Mouse (Mus musculus) kidney, postnatal 36 days (tissue): ENCODE data around the gene Rgs5.

Experiments
- DNase-seq, 2 experiments: peaks; one replicate each; pipeline ENCODE4 v3.0.0; 2021 to 2022; ENCODE audit warnings: mixed read lengths in 2 of 2

Gene Rgs5

GRCm38 (mm10) chr1:169655256-169655655, at the start of gene Rgs5:
Gene Rgs5 (plus strand): TSS chr1:169655501.
- peak; percentile 47 to 50 for DNase-seq

- no peak for DNase-seq
Observed at GRCm38 (mm10) chr1:169606164-169606563, 49.1 kb upstream of the Rgs5 start.

- no peak for DNase-seq
Observed at GRCm38 (mm10) chr1:169629738-169630137, 25.6 kb upstream of the Rgs5 start.

GRCm38 (mm10) chr1:169637251-169637750, 18.0 kb upstream of the Rgs5 start:
- peak in 1 of 2 experiments; percentile 18 for DNase-seq

GRCm38 (mm10) chr1:169644884-169645653, 10.2 kb upstream of the Rgs5 start:
- DNase-seq, result no peak

GRCm38 (mm10) chr1:169659479-169659878, 4.2 kb downstream of the Rgs5 start:
- DNase-seq, result peak; percentile 8 to 15

GRCm38 (mm10) chr1:169667328-169667727, 12.0 kb downstream of the Rgs5 start:
- DNase-seq, result no peak

GRCm38 (mm10) chr1:169670705-169671104, 15.4 kb downstream of the Rgs5 start:
- peak in 1 of 2 experiments; percentile 42 for DNase-seq

- no peak for DNase-seq
Observed at GRCm38 (mm10) chr1:169671801-169672200, 16.5 kb downstream of the Rgs5 start.

- DNase-seq, result no peak
Observed at GRCm38 (mm10) chr1:169672272-169672671, 17.0 kb downstream of the Rgs5 start.

- DNase-seq, result peak in 1 of 2 experiments; percentile 42
Observed at GRCm38 (mm10) chr1:169674116-169674515, 18.8 kb downstream of the Rgs5 start.

GRCm38 (mm10) chr1:169676751-169677150, 21.4 kb downstream of the Rgs5 start:
- DNase-seq, result no peak

- no peak for DNase-seq
Observed at GRCm38 (mm10) chr1:169680455-169681208, 25.3 kb downstream of the Rgs5 start.

- DNase-seq, result no peak
Observed at GRCm38 (mm10) chr1:169682775-169683497, 27.6 kb downstream of the Rgs5 start.

GRCm38 (mm10) chr1:169685257-169685656, 30.0 kb downstream of the Rgs5 start:
- peak; percentile 11 to 51 for DNase-seq

- no peak for DNase-seq
Observed at GRCm38 (mm10) chr1:169693040-169693439, 37.7 kb downstream of the Rgs5 start.

- peak in 1 of 2 experiments; percentile 4 for DNase-seq
Observed at GRCm38 (mm10) chr1:169693537-169693936, 38.2 kb downstream of the Rgs5 start.

- DNase-seq, result no peak
Observed at GRCm38 (mm10) chr1:169695356-169695755, 40.1 kb downstream of the Rgs5 start.

GRCm38 (mm10) chr1:169697236-169697635, 41.9 kb downstream of the Rgs5 start:
- no peak for DNase-seq

- no peak for DNase-seq
Observed at GRCm38 (mm10) chr1:169699184-169699583, 43.9 kb downstream of the Rgs5 start.

- no peak for DNase-seq
Observed at GRCm38 (mm10) chr1:169704395-169705087, 49.2 kb downstream of the Rgs5 start.

- DNase-seq, result no peak
Observed at GRCm38 (mm10) chr1:169721836-169722235, 66.5 kb downstream of the Rgs5 start.
